Mouse (Mus musculus) liver, adult 2 months (tissue): ENCODE data around the gene Camk2n1. TPM values are rescaled to one million over a fixed set of nuclear protein-coding genes. Genes with fewer than 3 reads are reported as not detected.

Source experiments
- DNase-seq: peaks from one replicate; pipeline ENCODE4 v3.0.0-alpha.2; 2011; ENCODE audit warnings: low read depth, low spot score; ENCODE audit errors: extremely low read depth
- H3K27ac ChIP-seq: fragments of 200-500 bp; replicated peaks from 2 replicates; pipeline ENCODE4 v1.5.1; 2012; ENCODE audit warnings: low read depth, mild to moderate bottlenecking, control low read depth, inconsistent platforms, low read length; ENCODE audit not compliant: insufficient read depth
- H3K27me3 ChIP-seq: fragments of 200-500 bp; 2 replicates; pipeline ENCODE4 v1.6.1; 2012; ENCODE audit warnings: mild to moderate bottlenecking, moderate library complexity, low read length, inconsistent platforms; ENCODE audit not compliant: control insufficient read depth, insufficient read depth
- H3K36me3 ChIP-seq: fragments of 200-500 bp; 2 replicates; pipeline ENCODE4 v1.6.1; 2012; ENCODE audit warnings: low read length, inconsistent platforms; ENCODE audit not compliant: control insufficient read depth, insufficient read depth
- H3K4me1 ChIP-seq: fragments of 200-500 bp; 2 replicates; pipeline ENCODE4 v1.6.1; 2011; ENCODE audit warnings: low read length; ENCODE audit not compliant: control insufficient read depth, insufficient read depth
- H3K4me3 ChIP-seq: fragments of 200-500 bp; 2 replicates; pipeline ENCODE4 v1.5.1; 2011; ENCODE audit warnings: low read depth, mild to moderate bottlenecking, control low read depth, low read length, moderate library complexity; ENCODE audit not compliant: insufficient read depth
- H3K79me2 ChIP-seq: fragments of 200-500 bp; 2 replicates; pipeline ENCODE4 v1.6.1; 2012; ENCODE audit warnings: inconsistent platforms, mild to moderate bottlenecking, low read length, moderate library complexity; ENCODE audit not compliant: control insufficient read depth, insufficient read depth
- H3K9ac ChIP-seq: fragments of 200-500 bp; 2 replicates; pipeline ENCODE4 v1.6.1; 2012; ENCODE audit warnings: low read depth, mild to moderate bottlenecking, control low read depth, inconsistent platforms, low read length
- CTCF ChIP-seq: fragments of 200-500 bp; IDR thresholded peaks from 2 replicates; pipeline ENCODE4 v1.5.1; 2011; ENCODE audit warnings: low read depth, low read length, control low read depth
- POLR2A ChIP-seq: fragments of 200-500 bp; IDR thresholded peaks from 2 replicates; pipeline ENCODE4 v1.6.1; 2011; ENCODE audit warnings: low read length, control low read depth; ENCODE audit not compliant: insufficient read depth; ENCODE audit errors: extremely low read depth
- WGBS: fragments of 180-500 bp; shearing (Covaris S2); methylation state at CpG from one replicate; pipeline ENCODE4 v1.1.7; 2018; 5-methylcytosine and 5-hydroxymethylcytosine counted together
- polyA plus RNA-seq: library from polyadenylated mRNA; depleted of rRNA; stranded (reverse); fragments of >200 nt; gene quantifications from 2 replicates; pipeline ENCODE4 v1.2.3, GENCODE M21; 2012
- total RNA-seq: library from RNA; depleted of rRNA; stranded (reverse); fragments of >200 nt; gene quantifications from 2 replicates; pipeline ENCODE4 v1.2.3, GENCODE M21; 2014

Gene Camk2n1
- total and polyA plus RNA-seq, 2 experiments: 15.4 to 40.4 TPM

DNA sequence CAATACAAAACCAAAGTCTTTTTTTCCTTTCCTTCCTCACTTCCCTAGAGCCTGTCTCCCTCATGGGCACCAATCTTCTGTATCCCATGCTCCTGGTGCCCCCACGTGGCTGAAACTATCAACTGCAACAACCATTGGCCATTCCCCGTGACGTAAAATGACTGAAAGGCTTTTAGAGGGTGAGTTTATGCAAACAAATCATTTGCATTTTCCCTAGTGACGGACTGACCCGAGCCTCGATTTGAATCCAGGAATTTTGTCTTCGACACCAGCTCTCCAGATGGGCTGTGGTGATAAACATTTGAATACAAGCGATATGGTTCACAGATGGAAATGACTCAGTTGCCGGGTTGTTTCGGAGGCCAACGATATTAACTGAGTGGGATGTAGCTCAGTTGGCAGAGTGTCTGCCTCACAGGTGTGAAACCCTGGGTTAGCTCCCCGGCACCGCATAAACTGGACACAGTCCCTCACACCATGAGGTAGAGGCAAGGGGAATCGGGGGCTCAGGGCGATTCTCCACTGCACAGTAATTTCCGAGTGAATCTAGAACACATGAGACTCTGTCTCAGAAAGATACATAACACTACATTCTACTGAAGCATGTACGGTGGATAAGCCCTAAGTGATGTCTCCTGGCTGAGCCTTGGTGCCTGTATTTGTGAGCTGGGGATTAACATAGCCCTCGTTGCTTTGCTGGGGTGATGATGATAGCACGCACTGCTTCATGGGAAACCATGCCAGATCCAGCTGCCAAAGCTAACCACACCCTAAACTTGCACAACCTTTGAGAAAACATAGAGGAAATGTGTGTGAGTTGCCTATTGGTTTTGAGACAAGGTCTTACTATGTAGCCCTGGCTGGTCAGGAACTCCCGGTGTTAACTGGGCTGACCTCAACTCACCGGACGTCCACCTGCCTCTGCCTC, 27.1 kb upstream of the Camk2n1 start:
- peak; percentile 87 for DNase-seq
- TF ChIP-seq POLR2A: no peak
- peak; percentile 73 for TF ChIP-seq CTCF
- no peak overlapping the region for H3K9ac ChIP-seq
- H3K36me3 ChIP-seq: no peaks in the 10 kb centered on the region
- H3K4me1 ChIP-seq: peaks cover 5% of the 10 kb centered on the region
- H3K27ac ChIP-seq: no peak overlapping the region
- no peaks in the 10 kb centered on the region for H3K79me2 ChIP-seq
- 24% methylated on average over 22 of the region's 22 CpGs for WGBS
- no peaks in the 10 kb centered on the region for H3K27me3 ChIP-seq
- H3K4me3 ChIP-seq: no peak overlapping the region

GRCm38 (mm10) chr4:138429778-138430177, 24.3 kb upstream of the Camk2n1 start:
- Histone ChIP-seq H3K79me2 (peaks cover 2% of the 10 kb centered on the region; the same call in 1 of the 2 replicates), H3K27me3 (no peaks in the 10 kb centered on the region), H3K36me3 (no peaks in the 10 kb centered on the region), H3K27ac (no peak overlapping the region), H3K9ac (no peak overlapping the region), H3K4me1 (peaks cover 8% of the 10 kb centered on the region), H3K4me3 (no peak overlapping the region)
- peak; percentile 21 for DNase-seq
- WGBS: 50% methylated on average over 3 of the region's 3 CpGs
- TF ChIP-seq POLR2A (no peak), CTCF (peak; percentile 62)

- Histone ChIP-seq H3K27me3 (no peaks in the 10 kb centered on the region), H3K36me3 (peaks cover under 1% of the 10 kb centered on the region; the same call in 1 of the 2 replicates), H3K4me3 (no peak overlapping the region), H3K79me2 (peaks cover 14% of the 10 kb centered on the region; the same call in 1 of the 2 replicates), H3K4me1 (peaks cover 19% of the 10 kb centered on the region), H3K27ac (no peak overlapping the region), H3K9ac (no peak overlapping the region)
- TF ChIP-seq POLR2A: no peak
- TF ChIP-seq CTCF: no peak
- WGBS: 57% methylated on average over 8 of the region's 8 CpGs
- DNase-seq: no peak
Observed at GRCm38 (mm10) chr4:138431340-138431739, 22.8 kb upstream of the Camk2n1 start.

- H3K9ac ChIP-seq: peak within 1 kb of the TSS; percentile 96
- peak; percentile 79 for TF ChIP-seq POLR2A
- no peak for TF ChIP-seq CTCF
- H3K36me3 ChIP-seq: peaks cover 22% of the 10 kb centered on the region; the same call in 1 of the 2 replicates
- H3K27me3 ChIP-seq: no peaks in the 10 kb centered on the region
- H3K79me2 ChIP-seq: peaks cover 14% of the 10 kb centered on the region; the same call in 1 of the 2 replicates
- peak within 1 kb of the TSS; percentile 92 for H3K27ac ChIP-seq
- DNase-seq: peak; percentile 77
- peak within 1 kb of the TSS; percentile 91 for H3K4me3 ChIP-seq
- H3K4me1 ChIP-seq: peaks cover 21% of the 10 kb centered on the region
- under 1% methylated on average over 64 of the region's 64 CpGs for WGBS
Observed at GRCm38 (mm10) chr4:138434347-138435316, 19.5 kb upstream of the Camk2n1 start, which contains the start of gene Mul1. TSS of gene Mul1 (plus strand) at chr4:138434671.

- no peaks in the 10 kb centered on the region for H3K27me3 ChIP-seq
- peaks cover 9% of the 10 kb centered on the region; the same call in 1 of the 2 replicates for H3K79me2 ChIP-seq
- DNase-seq: peak; percentile 47
- 25% methylated on average over 3 of the region's 3 CpGs for WGBS
- peaks cover 24% of the 10 kb centered on the region; the same call in 1 of the 2 replicates for H3K36me3 ChIP-seq
- no peak overlapping the region for H3K27ac ChIP-seq
- H3K4me1 ChIP-seq: peaks cover 18% of the 10 kb centered on the region
- H3K4me3 ChIP-seq: no peak overlapping the region
- no peak for TF ChIP-seq POLR2A
- TF ChIP-seq CTCF: no peak
- H3K9ac ChIP-seq: no peak overlapping the region
Observed at GRCm38 (mm10) chr4:138440062-138440461, 14.1 kb upstream of the Camk2n1 start.
